Mouse (Mus musculus): ENCODE measurements around the gene Car5a.

Gene Car5a

DNA sequence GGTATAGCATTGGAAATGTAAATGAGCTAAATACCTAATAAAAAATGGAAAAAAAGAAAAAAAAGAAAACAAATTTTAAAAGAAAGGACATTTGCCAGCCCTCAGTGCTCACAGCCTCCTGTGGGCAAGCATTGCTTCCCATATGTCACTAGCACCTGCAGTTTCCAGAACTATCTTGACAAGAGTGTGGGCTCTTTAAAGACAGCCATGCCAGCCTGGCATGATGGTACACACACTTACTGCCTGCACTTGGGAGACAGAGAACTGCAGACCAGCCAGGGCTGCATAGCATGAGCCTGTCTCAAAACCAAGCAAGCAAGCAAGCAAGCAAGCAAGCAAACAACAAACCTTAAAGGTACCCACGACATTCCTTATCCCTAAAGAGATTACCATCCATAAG, 39.3 kb downstream of the Car5a start:
- no peak for DNase-seq

DNA sequence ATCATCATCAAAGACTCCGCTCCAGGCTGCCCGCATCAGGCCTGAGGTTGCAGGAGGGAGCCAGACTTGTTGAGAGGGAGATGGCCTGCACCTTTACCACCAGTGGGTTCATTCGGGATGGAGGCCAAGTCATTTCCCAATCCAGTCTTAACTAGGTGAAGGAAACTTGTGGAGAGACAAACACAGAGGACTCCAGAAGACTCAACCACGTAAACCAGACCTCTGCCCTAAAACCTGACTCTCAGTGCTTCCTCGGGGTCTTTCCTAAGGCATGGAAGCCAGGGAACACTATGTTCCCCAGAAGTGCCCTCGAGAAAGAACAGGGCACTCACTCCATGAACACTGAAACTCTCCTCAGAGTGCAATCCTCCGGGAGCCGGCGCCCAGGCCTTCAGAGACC, 39.7 kb downstream of the Car5a start:
- no peak for DNase-seq

GRCm38 (mm10) chr8:121903977-121904376, 40.7 kb downstream of the Car5a start:
- no peak for DNase-seq

DNA sequence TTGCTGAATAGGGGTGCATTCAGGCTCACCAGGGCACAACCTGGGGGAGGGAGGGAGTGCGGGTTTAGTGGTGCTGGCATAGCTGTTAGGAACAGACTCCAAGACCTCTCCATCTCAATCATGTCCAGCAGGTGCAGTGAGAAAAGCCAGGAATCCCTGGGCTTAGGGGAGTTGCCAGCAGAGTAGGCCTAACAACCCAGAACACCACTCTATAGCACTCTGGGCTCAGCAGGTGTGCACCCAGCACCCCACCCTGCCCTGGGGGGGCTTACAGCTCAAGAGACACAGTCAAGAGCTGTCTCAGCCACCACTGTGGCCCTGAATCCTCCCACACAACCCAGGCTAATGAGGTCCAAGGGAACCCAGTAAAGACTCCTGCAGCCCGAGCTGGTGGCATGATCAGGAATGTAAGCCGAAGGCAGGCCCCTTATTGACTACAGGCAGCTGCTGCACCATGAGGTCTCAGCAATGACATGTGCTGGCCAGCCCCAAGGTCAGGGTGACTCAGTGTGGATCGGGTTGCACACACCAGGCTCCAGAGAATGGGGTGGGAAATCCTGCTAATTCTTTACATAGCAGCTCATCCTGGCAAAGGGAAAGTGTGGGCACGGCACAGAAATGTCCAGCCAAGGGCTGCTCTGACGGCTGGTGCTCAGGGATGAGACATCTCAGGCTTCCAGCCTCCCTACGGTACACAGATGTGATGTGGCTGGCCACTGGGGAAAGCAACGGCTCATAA, 43.0 kb downstream of the Car5a start:
- no peak for DNase-seq

DNA sequence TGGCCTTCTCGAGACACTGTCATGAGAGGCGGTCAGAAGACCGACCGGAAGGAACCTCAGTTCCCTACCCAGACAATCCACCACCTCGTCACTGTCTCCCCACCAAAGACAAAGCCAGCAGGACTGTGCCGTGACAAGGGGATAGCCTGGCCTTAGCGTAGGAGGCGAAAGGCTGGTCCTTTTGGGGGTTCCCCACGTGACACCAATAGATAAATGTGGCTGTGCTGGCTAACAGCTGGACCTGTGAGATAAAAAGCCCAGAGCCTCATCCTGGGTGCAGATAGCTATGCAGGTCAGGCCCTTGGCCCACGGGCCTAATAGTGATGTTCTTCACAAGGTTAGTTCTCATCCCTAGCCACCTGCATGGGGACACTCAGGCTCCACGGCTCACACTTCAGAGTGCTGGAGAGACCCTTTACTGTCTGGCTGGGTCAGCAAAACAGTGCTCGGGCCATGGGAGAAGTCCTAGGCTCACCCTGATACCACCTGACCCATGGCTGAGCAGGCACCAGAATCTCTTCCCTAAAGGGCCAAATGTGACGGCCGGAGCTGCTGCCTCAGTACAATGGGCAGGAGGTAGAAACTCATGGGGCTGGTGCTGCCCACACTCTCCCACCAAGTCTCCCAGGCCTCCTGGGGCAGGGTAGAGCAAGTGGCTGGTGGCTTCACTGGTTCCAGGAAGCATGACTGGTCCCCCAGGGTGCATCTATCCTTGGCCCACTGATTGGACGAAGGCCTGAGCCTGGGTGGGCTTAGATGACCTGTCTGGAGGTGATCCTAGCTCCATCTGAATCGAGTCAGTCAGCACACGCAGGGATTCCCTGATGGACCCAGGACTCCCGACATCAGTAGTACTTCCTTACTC, 45.3 kb downstream of the Car5a start:
- DNase-seq, result no peak

DNA sequence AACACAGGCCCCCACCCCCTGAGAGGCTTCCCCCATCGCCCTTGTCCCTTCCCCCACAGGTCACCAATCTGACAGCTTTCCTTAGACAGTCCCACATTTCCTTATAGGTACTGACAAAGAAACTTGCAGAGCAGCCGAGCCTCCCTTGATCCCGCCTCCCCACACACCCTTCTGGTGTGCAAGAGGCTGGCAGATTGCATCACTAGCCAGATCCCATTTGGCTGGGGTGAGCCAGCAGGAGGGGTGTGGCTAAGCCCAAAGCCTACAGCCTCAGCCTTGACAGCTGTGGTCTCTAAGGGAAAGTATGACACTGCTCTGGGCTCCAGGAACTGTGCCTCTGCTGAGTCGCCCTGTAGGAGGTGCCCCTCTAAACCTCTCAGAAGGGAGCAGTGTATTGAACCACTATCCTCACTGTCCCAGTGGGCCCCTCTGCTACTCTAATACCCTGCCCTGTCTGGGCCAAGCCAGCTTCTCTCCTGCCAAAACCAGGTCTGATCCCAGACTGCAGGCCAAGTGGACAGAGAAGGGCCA, 46.2 kb downstream of the Car5a start:
- peak; percentile 81 for DNase-seq

DNA sequence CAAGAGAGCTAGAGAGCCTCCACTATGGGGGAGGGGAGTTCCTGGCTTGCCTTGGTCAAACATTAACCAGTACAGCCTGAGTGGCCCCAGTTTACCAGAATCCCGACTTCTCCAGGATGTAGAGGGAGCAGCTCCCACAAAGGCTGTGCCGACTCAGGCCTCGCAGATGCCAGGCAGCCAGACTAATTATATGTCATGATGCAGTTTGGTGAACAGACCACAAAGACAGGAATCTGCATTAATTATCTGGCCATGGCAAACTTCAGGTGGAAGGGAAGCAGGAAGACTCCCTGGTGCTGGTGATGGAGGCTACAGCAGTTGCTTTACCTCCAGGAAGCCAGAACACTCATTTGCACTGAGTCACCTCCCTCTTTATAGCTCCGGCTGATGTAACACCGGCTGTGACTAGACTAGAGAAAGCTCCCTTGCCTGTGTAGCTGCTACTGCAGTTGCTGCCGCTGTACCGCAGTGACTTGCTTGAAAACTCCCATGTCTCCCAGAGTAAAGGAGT, 46.8 kb downstream of the Car5a start:
- DNase-seq, result no peak

- DNase-seq, result no peak
Observed at GRCm38 (mm10) chr8:121897205-121897604, 47.5 kb downstream of the Car5a start.

- DNase-seq, result no peak
Observed at GRCm38 (mm10) chr8:121896476-121897145, 48.1 kb downstream of the Car5a start.

DNA sequence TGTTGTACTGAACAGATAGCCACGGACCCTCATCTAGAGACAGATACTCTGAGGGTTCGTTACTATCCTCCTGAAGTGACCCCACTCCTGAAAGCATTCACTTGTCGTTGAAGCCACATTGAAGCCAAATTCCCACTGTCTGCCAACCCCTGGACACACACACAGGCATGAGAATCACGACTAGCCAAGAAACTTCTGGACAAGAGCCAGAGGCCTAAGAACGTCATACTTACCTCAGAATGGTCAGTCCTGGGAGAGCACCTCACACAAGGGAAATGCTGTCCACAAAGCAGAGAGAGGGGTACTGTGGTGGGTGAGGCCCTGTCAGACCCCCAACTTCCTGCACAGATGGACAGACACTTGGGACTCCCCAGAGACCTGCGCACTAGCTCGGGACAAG, 48.8 kb downstream of the Car5a start:
- no peak for DNase-seq

- DNase-seq, result no peak
Observed at GRCm38 (mm10) chr8:121892875-121893274, 51.8 kb downstream of the Car5a start.

- no peak for DNase-seq
Observed at GRCm38 (mm10) chr8:121889810-121890785, 54.6 kb downstream of the Car5a start.

DNA sequence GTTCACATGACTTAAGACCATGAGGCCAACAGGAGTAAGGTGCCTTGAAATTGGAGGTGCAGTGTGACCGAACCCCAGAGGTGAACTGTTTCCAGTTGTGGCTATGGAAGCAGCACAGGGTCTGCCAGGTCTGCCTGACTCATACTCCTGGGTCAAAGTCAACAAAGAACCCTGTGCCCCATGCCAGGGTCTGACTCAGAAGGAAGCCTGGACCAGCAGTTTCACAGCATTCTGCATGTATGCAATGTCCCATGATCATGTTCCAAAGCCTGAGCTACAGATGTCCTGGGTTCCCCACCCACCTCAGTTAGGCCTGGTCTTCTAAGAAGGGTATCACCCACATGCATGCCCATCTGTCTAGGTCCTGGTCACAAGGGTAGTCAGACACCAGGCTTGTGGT, 55.4 kb downstream of the Car5a start:
- DNase-seq, result no peak

GRCm38 (mm10) chr8:121887547-121887946, 57.2 kb downstream of the Car5a start:
- no peak for DNase-seq

DNA sequence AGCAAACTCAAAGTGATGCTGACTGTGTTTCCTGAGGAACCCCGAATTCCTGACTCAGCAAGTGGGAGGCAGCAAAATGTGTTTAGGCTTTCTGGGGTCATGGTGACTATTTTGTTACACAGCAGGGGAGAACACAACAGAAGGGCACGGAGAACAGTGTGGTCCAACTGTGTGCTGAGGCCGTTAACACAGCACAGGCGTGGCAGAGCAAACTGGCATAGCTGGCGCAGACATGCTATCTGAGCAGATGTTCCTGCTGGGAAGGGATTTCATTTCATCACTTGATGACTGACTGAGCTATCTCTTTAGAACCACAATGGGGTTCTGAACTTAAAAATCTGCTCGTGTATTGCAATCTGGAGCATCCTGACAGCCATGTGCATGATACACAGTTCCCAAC, 59.3 kb downstream of the Car5a start:
- DNase-seq, result no peak

- no peak for DNase-seq
Observed at GRCm38 (mm10) chr8:121885001-121885400, 59.7 kb downstream of the Car5a start.

GRCm38 (mm10) chr8:121884181-121884580, 60.5 kb downstream of the Car5a start:
- DNase-seq, result no peak

GRCm38 (mm10) chr8:121881921-121882320, 62.8 kb downstream of the Car5a start:
- DNase-seq, result no peak

DNA sequence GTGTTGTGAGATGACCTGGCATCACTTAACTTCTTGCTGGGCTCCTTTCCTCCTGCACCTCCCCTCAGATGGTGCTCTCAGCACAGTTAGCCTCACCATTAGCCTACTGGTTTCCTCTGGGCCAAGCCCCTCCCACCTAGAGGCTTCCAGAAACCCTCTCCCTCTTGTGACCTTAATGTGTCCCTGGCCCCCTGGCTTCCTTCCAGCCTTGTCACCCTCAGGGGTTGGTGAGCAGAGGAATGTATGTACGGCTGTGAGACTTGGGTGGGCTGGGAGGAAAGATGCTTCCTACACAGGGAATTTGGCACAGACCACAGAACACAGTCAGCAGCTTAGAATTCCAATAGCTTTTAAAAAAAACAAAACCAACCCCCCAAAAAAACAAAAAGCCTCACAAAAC, 63.9 kb downstream of the Car5a start:
- no peak for DNase-seq

- DNase-seq, result no peak
Observed at GRCm38 (mm10) chr8:121879712-121880111, 65.0 kb downstream of the Car5a start.

- DNase-seq, result peak; percentile 37
Observed at GRCm38 (mm10) chr8:121877828-121878480, 66.8 kb downstream of the Car5a start.
